ENCODE assay signal across 10 mouse cellular contexts in genomic region chr9:25142041-25142440, GRCm38 (mm10). TPM values are rescaled to one million over a fixed set of nuclear protein-coding genes. Genes with fewer than 3 reads are reported as not detected.
"Had no signal": no experiment of that assay in that cellular context is flagged by ENCODE, and none has a peak within 500 bp of the region (broad histone marks: within the 10 kb centered on the region; RNA-seq: fewer than 3 reads in every experiment).

No protein-coding gene starts in this region.

- DNase-seq: lung, adult 2 months; lung, postnatal 14 days; lung, postnatal 36 days; right cerebral cortex, postnatal 14 days; thymus, adult 2 months; thymus, postnatal 36 days had no signal

RNA-seq across cellular contexts. Expression of gene Gm10181, which starts 52.8 kb away (rescaled TPM):
- total RNA-seq: megakaryocyte progenitor cell, adult 5-6 weeks; midbrain, postnatal 0 days; monocyte, adult 5-6 weeks; neutrophil, adult 5-6 weeks had no signal
